Mouse (Mus musculus) hindbrain, postnatal 0 days (tissue): ENCODE data around the gene Sft2d2. TPM values are rescaled to one million over a fixed set of nuclear protein-coding genes. Genes with fewer than 3 reads are reported as not detected.

Experiments
- ATAC-seq: fragments of 200-750 bp; cut with Nextera tagmentation; 2 replicates; pipeline ENCODE4 v1.8.0; 2017; ENCODE audit warnings: mild to moderate bottlenecking, moderate TSS enrichment, moderate library complexity
- DNase-seq: peaks from one replicate; pipeline ENCODE4 v3.0.0-alpha.2; 2015; ENCODE audit warnings: low spot score
- H3K27ac ChIP-seq: fragments of 300-500 bp; sonication (generic); 2 replicates; pipeline ENCODE4 v1.5.1; 2014; ENCODE audit warnings: mild to moderate bottlenecking
- H3K27me3 ChIP-seq: fragments of 300-500 bp; sonication (generic); 2 replicates; pipeline ENCODE4 v1.6.1; 2014; ENCODE audit warnings: low read length, mixed read lengths; ENCODE audit not compliant: insufficient read depth
- H3K36me3 ChIP-seq: fragments of 300-500 bp; sonication (generic); 2 replicates; pipeline ENCODE4 v1.6.1; 2014; ENCODE audit warnings: low read length, mixed read lengths; ENCODE audit not compliant: insufficient read depth
- H3K4me1 ChIP-seq: fragments of 300-500 bp; sonication (generic); 2 replicates; pipeline ENCODE4 v1.6.1; 2014; ENCODE audit warnings: antibody characterized with exemption, low read length, mixed read lengths; ENCODE audit not compliant: insufficient read depth
- H3K4me2 ChIP-seq: fragments of 300-500 bp; sonication (generic); 2 replicates; pipeline ENCODE4 v1.6.1; 2014; ENCODE audit warnings: low read depth, mild to moderate bottlenecking, low read length, moderate library complexity, mixed read lengths
- H3K4me3 ChIP-seq: fragments of 300-500 bp; sonication (generic); 2 replicates; pipeline ENCODE4 v1.5.1; 2014; ENCODE audit warnings: low read length
- H3K9ac ChIP-seq: fragments of 300-500 bp; sonication (generic); replicated peaks from 2 replicates; pipeline ENCODE4 v1.6.1; 2014; ENCODE audit warnings: mild to moderate bottlenecking, low read length, moderate library complexity, mixed read lengths
- H3K9me3 ChIP-seq: fragments of 300-500 bp; sonication (generic); 2 replicates; pipeline ENCODE4 v1.6.1; 2016; ENCODE audit warnings: low read length, mixed read lengths
- CTCF ChIP-seq: IDR thresholded peaks from 2 replicates; pipeline ENCODE4 v1.5.1; 2016; ENCODE audit warnings: antibody characterized with exemption, control low read depth, low read depth
- whole genome bisulfite sequencing: fragments of 180-500 bp; shearing (Covaris S2); extraction: QIAGEN DNeasy Blood & Tissue Kit; methylation state at CpG from one replicate; pipeline ENCODE4 v1.1.7; 2014; 5-methylcytosine and 5-hydroxymethylcytosine counted together
- polyA plus RNA-seq: library from polyadenylated mRNA; unstranded; fragments of >200 nt; fragmentation: Nextera tagmentation; extraction: Ambion mirVana; gene quantifications from 2 replicates; pipeline ENCODE4 v1.2.1, GENCODE M21; 2015
- total RNA-seq: library from RNA; depleted of rRNA; stranded (reverse); fragments of >200 nt; gene quantifications from 2 replicates; pipeline ENCODE4 v1.2.3, GENCODE M21; 2014

Gene Sft2d2
- total and polyA plus RNA-seq, 2 experiments from 2014 or later, result 6.5 to 17.0 TPM

DNA sequence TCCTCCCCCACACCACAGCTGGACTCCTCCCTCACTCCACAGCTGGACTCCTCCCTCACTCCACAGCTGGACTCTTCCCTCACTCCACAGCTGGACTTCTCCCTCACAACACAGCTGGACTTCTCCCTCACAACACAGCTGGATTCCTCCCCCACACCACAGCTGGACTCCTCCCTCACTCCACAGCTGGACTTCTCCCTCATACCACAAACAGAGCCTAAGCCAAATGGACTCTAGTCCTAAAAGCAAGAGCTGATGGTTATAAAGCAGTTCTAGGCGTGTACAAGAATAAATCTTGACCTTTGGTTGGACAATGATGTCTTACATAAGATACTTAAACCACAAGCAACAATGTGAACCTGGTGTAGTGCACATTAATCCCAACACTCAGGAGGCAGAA, 4.7 kb upstream of the Sft2d2 start:
- Histone ChIP-seq H3K9me3 (no peaks in the 10 kb centered on the region), H3K9ac (no peak overlapping the region), H3K4me2 (no peak overlapping the region), H3K27ac (no peak overlapping the region), H3K4me1 (peaks cover 6% of the 10 kb centered on the region; the same call in 1 of the 2 replicates), H3K36me3 (no peaks in the 10 kb centered on the region), H3K4me3 (no peak overlapping the region), H3K27me3 (no peaks in the 10 kb centered on the region)
- TF ChIP-seq CTCF, result no peak
- ATAC-seq, result no peak
- DNase-seq, result no peak
- WGBS, result 69% methylated on average over 1 of the region's 1 CpGs

DNA sequence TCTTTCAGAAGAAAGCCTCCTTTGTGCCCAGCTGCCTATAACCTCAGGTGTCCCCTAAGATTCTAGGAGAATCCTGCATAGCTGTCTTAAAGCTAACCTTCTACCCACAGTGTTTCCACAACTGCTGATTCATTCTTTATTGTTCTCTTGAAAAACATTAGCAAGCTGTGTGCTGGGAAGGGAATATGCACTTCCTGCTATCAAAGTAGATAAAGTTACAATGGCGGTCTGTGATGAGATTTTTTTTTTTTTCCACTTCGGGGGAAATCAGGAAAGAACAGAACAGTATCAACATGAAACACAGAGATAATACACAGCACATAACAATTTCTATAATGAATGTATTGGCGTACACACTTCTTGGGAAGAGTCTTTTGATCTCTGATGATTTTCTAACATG, 3.6 kb upstream of the Sft2d2 start:
- H3K9ac ChIP-seq, result no peak overlapping the region
- no peak for ATAC-seq
- H3K4me2 ChIP-seq, result no peak overlapping the region
- no peak for DNase-seq
- H3K27me3 ChIP-seq, result no peaks in the 10 kb centered on the region
- H3K36me3 ChIP-seq, result no peaks in the 10 kb centered on the region
- no peaks in the 10 kb centered on the region for H3K9me3 ChIP-seq
- H3K4me3 ChIP-seq, result no peak overlapping the region
- WGBS, result 79% methylated on average over 3 of the region's 3 CpGs
- no peak overlapping the region for H3K27ac ChIP-seq
- H3K4me1 ChIP-seq, result peaks cover 6% of the 10 kb centered on the region; the same call in 1 of the 2 replicates
- TF ChIP-seq CTCF, result no peak

DNA sequence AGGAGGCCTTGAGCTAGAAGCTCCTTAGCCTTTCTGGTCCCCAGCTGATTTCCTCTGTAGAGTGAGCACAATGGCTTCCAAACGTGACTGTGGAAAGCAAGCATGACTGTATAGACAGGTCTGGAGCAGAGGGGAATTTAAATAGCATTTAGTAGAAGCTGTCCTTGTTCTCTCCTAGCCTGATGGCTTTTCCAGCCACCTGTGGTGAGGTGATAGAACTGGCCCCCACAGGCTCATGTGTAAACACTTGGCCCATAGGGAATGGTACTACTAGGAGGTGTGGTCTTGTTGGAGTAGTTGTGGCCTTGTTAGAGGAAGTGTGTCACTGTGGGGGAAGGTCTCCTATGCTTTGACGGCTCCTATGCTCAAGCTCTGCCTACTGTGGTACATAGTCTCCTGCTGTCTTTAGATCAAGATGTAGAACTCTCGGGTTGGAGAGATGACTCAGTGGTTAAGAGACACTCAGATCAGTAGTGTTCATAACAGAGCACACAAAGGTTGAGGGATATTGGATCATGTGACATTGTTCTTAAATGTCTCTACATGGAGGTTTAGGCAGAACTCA, 1.2 kb upstream of the Sft2d2 start:
- WGBS, result 75% methylated on average over 3 of the region's 3 CpGs
- Histone ChIP-seq H3K27me3 (no peaks in the 10 kb centered on the region), H3K4me2 (no peak overlapping the region), H3K9ac (no peak overlapping the region), H3K4me1 (peaks cover 6% of the 10 kb centered on the region; the same call in 1 of the 2 replicates), H3K27ac (no peak overlapping the region), H3K9me3 (no peaks in the 10 kb centered on the region), H3K36me3 (no peaks in the 10 kb centered on the region), H3K4me3 (no peak overlapping the region)
- no peak for TF ChIP-seq CTCF
- ATAC-seq (no peak), DNase-seq (no peak)

DNA sequence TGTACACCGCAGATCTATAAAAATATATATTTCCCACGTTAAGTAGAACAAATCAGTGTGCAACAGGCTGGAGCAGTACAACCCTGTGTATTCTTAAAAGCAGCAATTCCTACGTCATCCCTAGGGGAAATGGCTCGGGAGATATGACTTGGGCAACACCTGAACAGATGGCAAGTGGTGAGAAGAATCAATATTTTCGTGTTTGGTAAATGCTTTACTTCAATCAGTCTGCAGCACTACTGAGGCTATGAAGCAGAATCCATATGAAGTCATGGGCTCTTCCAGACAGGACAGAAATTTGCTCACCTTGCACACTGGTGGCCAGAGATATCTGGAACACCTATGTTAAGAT, 400 bp upstream of the Sft2d2 start:
- 8% methylated on average over 5 of the region's 5 CpGs for WGBS
- TF ChIP-seq CTCF, result no peak
- Histone ChIP-seq H3K27ac (no peak overlapping the region), H3K4me1 (peaks cover 6% of the 10 kb centered on the region; the same call in 1 of the 2 replicates), H3K36me3 (no peaks in the 10 kb centered on the region), H3K9ac (peak overlapping the region; percentile 61; the same call in 1 of the 2 replicates), H3K4me3 (peak overlapping the region; percentile 71), H3K4me2 (peak overlapping the region; percentile 97), H3K27me3 (no peaks in the 10 kb centered on the region), H3K9me3 (no peaks in the 10 kb centered on the region)
- ATAC-seq (0 out of 2 replicates have a peak, but pooled peaks have one; percentile 5), DNase-seq (no peak)

DNA sequence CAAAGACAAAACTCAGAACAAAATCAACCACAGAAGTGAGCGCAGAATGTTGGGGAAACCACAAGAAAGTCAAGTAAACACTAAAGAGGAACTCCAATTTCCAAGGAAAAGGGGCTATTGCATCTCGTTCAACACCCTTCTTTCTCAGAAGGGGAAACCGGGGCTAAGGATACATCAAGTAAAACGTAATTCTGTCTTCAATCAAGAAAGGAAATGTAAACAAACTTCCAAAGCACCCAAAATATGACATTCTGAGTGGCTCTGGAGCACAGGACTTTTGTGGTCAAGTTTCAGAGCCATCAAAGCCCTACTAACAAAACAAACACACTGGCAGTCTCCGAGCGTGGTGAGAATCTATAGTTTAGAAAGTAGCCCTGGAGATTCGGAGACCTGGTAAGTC, 812 bp downstream of the Sft2d2 start:
- Histone ChIP-seq H3K4me3 (peak overlapping the region; percentile 71), H3K4me2 (peak overlapping the region; percentile 97), H3K36me3 (no peaks in the 10 kb centered on the region), H3K4me1 (peaks cover 6% of the 10 kb centered on the region; the same call in 1 of the 2 replicates), H3K27me3 (no peaks in the 10 kb centered on the region), H3K9ac (peak overlapping the region; percentile 61; the same call in 1 of the 2 replicates), H3K27ac (peak overlapping the region; percentile 69; the same call in 1 of the 2 replicates), H3K9me3 (no peaks in the 10 kb centered on the region)
- ATAC-seq, result no peak
- DNase-seq, result no peak
- WGBS, result 20% methylated on average over 7 of the region's 7 CpGs
- no peak for TF ChIP-seq CTCF

DNA sequence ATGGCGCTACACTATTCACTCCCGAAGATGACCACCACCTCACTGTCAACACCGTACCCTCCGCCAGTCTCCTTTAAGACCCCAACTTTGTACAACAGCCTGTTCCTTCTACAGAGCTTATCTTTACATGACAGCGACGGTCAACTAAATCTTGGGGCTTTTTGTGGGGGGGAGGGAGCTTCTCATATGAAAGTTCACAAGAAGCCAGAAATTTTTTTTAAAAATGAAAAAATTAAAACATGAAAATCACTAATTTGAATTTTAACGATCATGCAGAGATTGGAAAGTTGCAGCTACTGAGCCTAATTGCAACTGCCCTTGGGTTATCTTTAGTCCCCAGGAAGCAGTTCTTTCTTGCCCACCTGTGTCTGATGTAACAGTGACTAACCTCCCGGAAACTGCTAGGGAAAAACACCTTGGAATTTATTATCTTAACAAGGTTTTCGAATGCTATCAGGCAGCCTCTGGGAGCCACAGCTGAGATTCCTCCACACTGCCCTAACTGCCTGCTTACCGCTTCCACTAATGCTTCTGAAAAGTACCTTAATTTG, 1.4 kb downstream of the Sft2d2 start:
- no peak overlapping the region for H3K9ac ChIP-seq
- peak overlapping the region; percentile 71; the same call in 1 of the 2 replicates for H3K4me3 ChIP-seq
- WGBS, result 84% methylated on average over 10 of the region's 10 CpGs
- no peak overlapping the region for H3K27ac ChIP-seq
- no peaks in the 10 kb centered on the region for H3K9me3 ChIP-seq
- DNase-seq (no peak), ATAC-seq (no peak)
- no peaks in the 10 kb centered on the region for H3K36me3 ChIP-seq
- peak overlapping the region; percentile 97 for H3K4me2 ChIP-seq
- no peaks in the 10 kb centered on the region for H3K27me3 ChIP-seq
- no peak for TF ChIP-seq CTCF
- peaks cover 6% of the 10 kb centered on the region; the same call in 1 of the 2 replicates for H3K4me1 ChIP-seq

DNA sequence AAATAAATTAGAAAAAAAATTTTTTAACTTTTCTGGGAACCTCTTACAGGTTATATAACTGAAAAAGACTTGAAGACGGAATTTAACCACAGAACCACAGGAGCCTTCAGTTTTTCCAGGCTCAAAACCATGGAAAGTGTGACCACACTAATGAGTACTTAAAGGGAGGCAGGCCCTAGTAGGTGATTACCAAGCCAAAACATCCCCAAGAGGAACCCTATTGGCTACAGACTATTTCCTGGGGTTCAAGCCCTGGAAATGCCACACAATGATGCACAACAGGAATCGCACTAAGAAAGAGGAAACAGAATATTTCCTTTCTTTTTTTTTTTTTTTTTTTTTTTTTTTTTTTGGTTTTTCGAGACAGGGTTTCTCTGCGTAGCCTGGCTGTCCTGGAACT, 2.1 kb downstream of the Sft2d2 start:
- no peak for TF ChIP-seq CTCF
- 74% methylated on average over 4 of the region's 4 CpGs for WGBS

More for the DNA sequence above, 2.1 kb downstream of the Sft2d2 start:
- Histone ChIP-seq H3K9me3 (no peaks in the 10 kb centered on the region), H3K27ac (no peak overlapping the region), H3K4me2 (peak overlapping the region; percentile 36), H3K4me1 (peaks cover 6% of the 10 kb centered on the region; the same call in 1 of the 2 replicates), H3K4me3 (no peak overlapping the region), H3K9ac (no peak overlapping the region), H3K36me3 (no peaks in the 10 kb centered on the region), H3K27me3 (no peaks in the 10 kb centered on the region)
- DNase-seq (no peak), ATAC-seq (no peak)
